8 mouse cellular contexts compared by ENCODE assay signal in the genomic region with DNA sequence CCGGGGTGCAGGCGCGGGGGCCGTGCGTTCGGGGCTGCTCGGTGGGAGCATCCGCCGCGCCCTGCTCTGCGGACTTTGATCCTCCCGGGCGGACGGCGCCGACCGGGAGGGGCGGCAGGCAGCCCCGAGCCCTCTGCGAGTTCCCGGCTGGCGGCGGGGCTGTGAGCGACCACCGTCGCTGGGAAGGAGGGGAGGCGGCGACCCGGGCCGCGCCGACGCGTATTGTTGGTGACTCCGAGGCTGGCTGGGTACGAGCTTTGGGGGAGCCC. TPM values are rescaled to one million over a fixed set of nuclear protein-coding genes. Genes with fewer than 3 reads are reported as not detected.
DNase-seq lines count a peak whose midpoint lies in the region; ATAC-seq and TF ChIP-seq lines count a peak whose summit lies in the region.

No protein-coding gene starts in this region.

- WGBS in heart, embryonic 11.5 days (ENCODE audit: insufficient replicate concordance): 0% methylated on average over 35 of the region's 36 CpGs
- WGBS in midbrain, embryonic 11.5 days: under 1% methylated on average over 35 of the region's 36 CpGs

- H3K27me3 ChIP-seq in heart, embryonic 11.5 days (ENCODE audit: control insufficient read depth, insufficient read depth, low read length): no peaks in the 10 kb centered on the region
- no peaks in the 10 kb centered on the region for H3K27me3 ChIP-seq in ES-Bruce4 (ENCODE audit: control insufficient read depth, insufficient read depth, low read length, poor library complexity, severe bottlenecking)
- peaks cover 20% of the 10 kb centered on the region for H3K27me3 ChIP-seq in midbrain, embryonic 11.5 days (ENCODE audit: control insufficient read depth, insufficient read depth, low read length)

- intact Hi-C loops in heart, postnatal 10 days (cut with DNase I): loop anchor here (2.0 to 5.0 kb wide), 6 partner anchors 30 to 375 kb away; no protein-coding TSS in a partner anchor

- no peak for TF ChIP-seq POLR2A in ES-Bruce4 (IDR thresholded peaks at IDR 0.05; ENCODE audit: insufficient read depth, low read length)

- no peak for TF ChIP-seq EP300 in ES-Bruce4 (IDR thresholded peaks at IDR 0.05; ENCODE audit: insufficient read depth, low read depth, low read length)

- TF ChIP-seq CTCF in ES-Bruce4 (IDR thresholded peaks at IDR 0.05; ENCODE audit: low read depth, low read length): no peak

- no peaks in the 10 kb centered on the region for H3K36me3 ChIP-seq in heart, embryonic 11.5 days (ENCODE audit: control insufficient read depth, insufficient read depth, low read length)
- H3K36me3 ChIP-seq in ES-Bruce4 (ENCODE audit: control insufficient read depth, insufficient read depth, low read length, poor library complexity, severe bottlenecking): no peaks in the 10 kb centered on the region
- no peaks in the 10 kb centered on the region for H3K36me3 ChIP-seq in midbrain, embryonic 11.5 days (ENCODE audit: control insufficient read depth, insufficient read depth, low read length)

- peak overlapping the region; percentile 92 for H3K27ac ChIP-seq in heart, embryonic 11.5 days (ENCODE audit: low read depth, low read length)
- no peak overlapping the region for H3K27ac ChIP-seq in ES-Bruce4 (ENCODE audit: insufficient read depth, low read length)
- H3K27ac ChIP-seq in midbrain, embryonic 11.5 days (ENCODE audit: low read depth, low read length): no peak overlapping the region; the same call in 1 of the 2 replicates

- peak overlapping the region; percentile 86 for H3K4me3 ChIP-seq in heart, embryonic 11.5 days (ENCODE audit: low read depth, low read length)
- peak overlapping the region; percentile 68 for H3K4me3 ChIP-seq in ES-Bruce4 (ENCODE audit: low read depth, low read length)
- H3K4me3 ChIP-seq in midbrain, embryonic 11.5 days (ENCODE audit: low read depth, low read length): peak overlapping the region; percentile 80

- H3K4me2 ChIP-seq in heart, embryonic 11.5 days: peak overlapping the region; percentile 94
- H3K4me2 ChIP-seq in midbrain, embryonic 11.5 days: peak overlapping the region; percentile 98

- no peak for DNase-seq in heart, postnatal 4 days
- DNase-seq in heart, postnatal 10 days: peak; percentile 78 to 83
- no peak for DNase-seq in midbrain, embryonic 11.5 days (ENCODE audit: low spot score, missing footprints)
- no peak for DNase-seq in layer of hippocampus, postnatal 14 days (ENCODE audit: low spot score in 2 of 2)
- DNase-seq in Muller cell, postnatal 12 days (ENCODE audit: inconsistent ontology term): no peak
- DNase-seq in layer of hippocampus, postnatal 36 days: no peak

- ATAC-seq in heart, embryonic 11.5 days (replicated peaks; ENCODE audit: insufficient number of reproducible peaks, low FRiP score, low TSS enrichment): no peak; the same call in 1 of the 2 replicates
- ATAC-seq in midbrain, embryonic 11.5 days (ENCODE audit: low FRiP score): peak; percentile 60; the same call in 1 of the 2 replicates

- no peaks in the 10 kb centered on the region for H3K9me3 ChIP-seq in heart, embryonic 11.5 days (replicated peaks; ENCODE audit: control insufficient read depth, low read length)
- H3K9me3 ChIP-seq in ES-Bruce4 (replicated peaks; ENCODE audit: control insufficient read depth, insufficient read depth, low read length, poor library complexity, severe bottlenecking): no peaks in the 10 kb centered on the region
- H3K9me3 ChIP-seq in midbrain, embryonic 11.5 days (ENCODE audit: control insufficient read depth, low read length): no peaks in the 10 kb centered on the region

- H3K4me1 ChIP-seq in heart, embryonic 11.5 days (ENCODE audit: control insufficient read depth, insufficient read depth, low read length): peaks cover 40% of the 10 kb centered on the region
- H3K4me1 ChIP-seq in ES-Bruce4 (ENCODE audit: control insufficient read depth, insufficient read depth, low read length): peaks cover 7% of the 10 kb centered on the region
- H3K4me1 ChIP-seq in midbrain, embryonic 11.5 days (ENCODE audit: control insufficient read depth, insufficient read depth, low read length): peaks cover 29% of the 10 kb centered on the region

- H3K9ac ChIP-seq in heart, embryonic 11.5 days (ENCODE audit: low read depth, low read length): peak overlapping the region; percentile 93
- H3K9ac ChIP-seq in ES-Bruce4 (ENCODE audit: low read depth, poor library complexity, severe bottlenecking): peak overlapping the region; percentile 71
- peak overlapping the region; percentile 76 for H3K9ac ChIP-seq in midbrain, embryonic 11.5 days (ENCODE audit: low read length)

RNA-seq across cellular contexts. Expression of a gene that starts 48.7 kb away (rescaled TPM):
- polyA plus RNA-seq in heart, embryonic 11.5 days (2014; fragmentation: Nextera tagmentation; extraction: Ambion mirVana): 11.4 and 16.6 TPM in 2 replicates
- 10 to 100 TPM; 44.6 to 48.8 TPM for total RNA-seq in heart, postnatal 4 days (2021)
- 25.9 and 31.5 TPM in 2 replicates for polyA plus RNA-seq in ES-Bruce4 (2011; ENCODE audit: insufficient read depth, insufficient read length, low read depth, missing spikeins)
- 10 to 100 TPM; 46.7 to 61.8 TPM for total RNA-seq in heart, postnatal 10 days (2021)
- polyA plus RNA-seq in midbrain, embryonic 11.5 days (2014; fragmentation: Nextera tagmentation; extraction: Ambion mirVana): 3.4 and 5.5 TPM in 2 replicates
- total RNA-seq in layer of hippocampus, postnatal 14 days (2021): 10 to 100 TPM; 35.2 to 35.7 TPM
- 10 to 100 TPM; 63.5 to 79.8 TPM for total RNA-seq in layer of hippocampus, postnatal 36 days (2021)

Comparison
In these comparisons a context has a peak if more than half of its experiments do, and no peak if none do; other contexts are left out.
1. DNase-seq: peak in heart, postnatal 10 days (2 of 2); none in heart, postnatal 4 days (single experiment), midbrain, embryonic 11.5 days (single experiment), layer of hippocampus, postnatal 14 days (0 of 2), Muller cell, postnatal 12 days (single experiment) and layer of hippocampus, postnatal 36 days (0 of 2).
2. Peak in every context shown above with its lines, with median percentiles within 50 percentile points of each other: H3K4me3 ChIP-seq and H3K9ac ChIP-seq.